22 mouse cellular contexts compared by ENCODE assay signal in the genomic region with DNA sequence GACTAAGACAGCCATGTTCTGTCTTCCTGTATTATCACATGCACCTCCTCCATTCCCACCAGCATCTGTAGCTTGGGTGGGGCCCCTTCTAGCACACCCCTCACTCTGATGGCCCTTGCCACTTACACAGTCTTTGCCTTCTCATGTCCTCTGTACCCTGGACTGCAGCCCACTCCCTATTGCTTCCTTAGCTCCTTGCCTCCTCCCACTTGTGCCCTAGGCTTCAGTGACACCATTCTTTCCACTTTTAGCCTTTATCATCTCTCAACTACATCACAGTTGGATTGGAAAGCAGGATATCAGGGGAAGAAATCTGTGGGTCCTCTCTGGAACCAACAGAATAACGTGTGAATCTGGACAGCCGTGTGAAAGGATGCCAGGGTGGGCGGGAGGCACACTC.
"Had no signal": no experiment of that assay in that cellular context is flagged by ENCODE, and none has a peak within 500 bp of the region (broad histone marks: within the 10 kb centered on the region; RNA-seq: fewer than 3 reads in every experiment).

No protein-coding gene starts in this region.

- H3K4me3 ChIP-seq: hindbrain, embryonic 10.5 days; hindbrain, embryonic 12.5 days; intestine, embryonic 15.5 days; layer of hippocampus, adult 2 months; left cerebral cortex, adult 2 months; limb, embryonic 10.5 days; limb, embryonic 12.5 days; liver, embryonic 13.5 days had no signal

- H3K27me3 ChIP-seq: hindbrain, embryonic 12.5 days; intestine, embryonic 15.5 days; liver, embryonic 13.5 days had no signal

- H3K4me1 ChIP-seq: intestine, embryonic 15.5 days had no signal

- H3K4me2 ChIP-seq: heart, embryonic 11.5 days; hindbrain, embryonic 12.5 days; hindbrain, embryonic 14.5 days; intestine, embryonic 15.5 days; limb, embryonic 12.5 days; liver, embryonic 11.5 days; liver, embryonic 13.5 days had no signal

- H3K27ac ChIP-seq: hindbrain, embryonic 10.5 days; hindbrain, embryonic 12.5 days; hindbrain, embryonic 14.5 days; intestine, embryonic 15.5 days; layer of hippocampus, adult 2 months; left cerebral cortex, adult 2 months; limb, embryonic 12.5 days; liver, embryonic 13.5 days had no signal

- H3K9ac ChIP-seq: hindbrain, embryonic 12.5 days; hindbrain, embryonic 14.5 days; intestine, embryonic 15.5 days; limb, embryonic 12.5 days; liver, embryonic 13.5 days had no signal

- H3K9me3 ChIP-seq: hindbrain, embryonic 12.5 days; intestine, embryonic 15.5 days; limb, embryonic 10.5 days; liver, embryonic 13.5 days had no signal

- DNase-seq: gastrocnemius, postnatal 14 days; kidney, adult 18-20 months; kidney, adult 8-10 months; kidney, postnatal 10 days; kidney, postnatal 25 days; kidney, postnatal 4 days; liver; liver, embryonic 13.5 days had no signal

- ATAC-seq: forebrain, embryonic 16.5 days; hindbrain, embryonic 16.5 days; inflammation-experienced regulatory T-cells, adult 6 months; intestine, embryonic 15.5 days; intestine, postnatal 0 days had no signal

- H3K36me3 ChIP-seq: hindbrain, embryonic 10.5 days; hindbrain, embryonic 12.5 days; intestine, embryonic 15.5 days; limb, embryonic 10.5 days; limb, embryonic 12.5 days; liver, embryonic 13.5 days had no signal
